Mouse (Mus musculus) gastrocnemius, adult 8-10 months (tissue): ENCODE measurements around the gene Zfand6. TPM values are rescaled to one million over a fixed set of nuclear protein-coding genes. Genes with fewer than 3 reads are reported as not detected.

ENCODE experiments used
- DNase-seq, 2 experiments: peaks; one replicate each; pipeline ENCODE4 v3.0.0; 2022; ENCODE audit warnings: low spot score in 2 of 2
- total RNA-seq, 4 experiments: library from RNA; stranded (reverse); gene quantifications; 2 replicates each; pipeline ENCODE4 v1.2.4; 2022

Zfand6 gene
- 100 to 1,000 TPM in 2 of 4 experiments, 10 to 100 TPM in 2; 96.9 to 121 (median 107) TPM for total RNA-seq

DNA sequence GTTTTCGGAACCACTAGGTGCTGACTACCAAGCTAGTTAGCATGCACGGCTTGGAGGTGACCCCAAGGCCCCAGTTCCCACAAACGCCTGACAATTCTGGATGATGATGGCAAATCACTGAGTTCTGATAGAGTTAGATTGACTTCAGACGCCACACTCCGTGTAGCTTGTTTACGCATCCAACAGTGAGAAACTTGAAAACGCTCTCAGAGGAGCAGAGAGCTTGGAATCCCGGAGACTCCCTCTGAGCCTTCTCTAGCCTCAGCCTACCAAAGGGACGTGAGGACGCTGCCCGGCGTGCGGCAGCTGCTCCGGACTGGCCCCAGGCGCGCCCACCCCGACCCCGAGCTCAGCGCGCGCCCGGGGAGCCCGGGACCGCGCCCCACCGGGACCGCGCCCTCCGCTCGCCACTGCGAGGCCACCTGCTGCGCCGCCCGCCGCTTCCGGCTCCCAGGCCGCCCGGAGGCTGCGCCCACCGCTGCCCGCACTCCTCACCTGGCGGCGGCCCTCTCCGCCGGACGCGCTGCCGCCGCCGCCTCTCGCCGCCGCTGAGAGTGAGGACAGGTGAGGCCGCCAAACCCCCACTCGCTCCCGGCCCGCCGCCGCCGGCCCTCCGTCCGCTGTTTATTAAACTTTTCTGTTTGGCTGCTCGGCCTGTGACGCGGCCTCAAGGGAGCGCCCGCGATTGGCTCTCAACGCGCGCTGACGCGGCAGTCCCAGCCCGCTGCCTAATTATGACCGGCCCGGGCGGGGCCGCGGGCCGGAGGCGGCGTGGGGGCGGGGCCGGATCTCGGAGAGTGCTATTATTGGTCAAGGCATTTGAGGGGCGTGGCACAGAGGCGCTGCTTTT is at the start of gene Zfand6:
Gene Zfand6, minus strand, starts transcription at position 709 of the 850 bp plus-strand sequence.
- peak; percentile 99 for DNase-seq

DNA sequence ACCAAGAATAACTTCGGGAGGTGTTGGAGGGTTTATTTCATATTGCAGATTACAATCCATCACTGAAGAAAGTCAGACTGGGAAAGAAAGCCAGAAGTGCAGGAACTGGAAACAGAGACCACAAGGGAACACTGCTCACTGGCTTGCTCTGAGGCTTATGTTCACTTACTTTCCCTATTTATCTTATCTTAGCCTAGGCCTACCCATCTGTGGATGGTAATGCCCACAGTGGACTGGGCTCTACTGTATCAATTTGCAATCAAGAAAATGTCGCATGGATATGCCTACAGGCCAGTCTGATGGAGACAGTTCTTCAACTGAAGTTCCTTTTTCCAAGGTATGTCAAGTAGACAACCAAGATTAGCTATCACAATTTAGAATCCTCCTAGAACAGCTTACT is 47.0 kb upstream of the Zfand6 start:
- no peak for DNase-seq

DNA sequence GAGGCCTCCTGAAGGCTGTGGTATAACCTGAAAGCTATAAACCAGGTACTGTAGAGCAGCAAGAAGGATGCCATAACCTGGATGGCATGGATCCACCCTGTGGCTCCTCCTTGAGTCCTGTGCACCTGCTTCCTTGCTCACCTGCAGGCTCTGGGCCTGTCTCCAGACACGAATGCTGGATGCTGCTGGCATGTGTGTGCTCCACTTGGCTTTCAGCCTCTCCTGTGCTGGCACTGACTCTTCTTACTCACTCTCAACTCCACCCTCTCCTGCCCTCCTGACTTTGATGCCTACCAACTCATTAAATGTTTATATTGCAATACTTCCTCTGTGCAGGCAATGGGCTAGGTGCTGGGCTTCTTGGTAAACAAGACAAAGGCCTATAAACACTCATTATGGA is 43.3 kb upstream of the Zfand6 start:
- no peak for DNase-seq

DNA sequence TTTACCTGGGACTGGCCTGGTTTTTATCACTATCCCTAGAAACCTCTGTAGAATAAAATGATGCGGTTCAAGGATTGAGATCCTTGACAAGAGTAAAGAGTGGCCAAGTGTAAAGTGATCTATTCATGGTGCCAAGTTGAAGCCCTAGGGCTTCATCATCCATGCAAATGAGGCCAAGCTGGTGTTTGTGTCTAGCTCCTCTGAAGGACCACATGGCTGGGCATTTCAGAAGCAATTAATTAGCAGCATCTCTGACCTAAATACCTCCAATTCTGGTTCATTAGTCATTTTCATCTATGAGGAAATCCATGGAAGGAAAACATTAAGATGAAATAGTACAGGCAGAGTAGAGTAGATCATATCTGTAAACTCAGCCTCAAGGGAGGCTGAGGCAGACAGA is 42.3 kb upstream of the Zfand6 start:
- DNase-seq: no peak

DNA sequence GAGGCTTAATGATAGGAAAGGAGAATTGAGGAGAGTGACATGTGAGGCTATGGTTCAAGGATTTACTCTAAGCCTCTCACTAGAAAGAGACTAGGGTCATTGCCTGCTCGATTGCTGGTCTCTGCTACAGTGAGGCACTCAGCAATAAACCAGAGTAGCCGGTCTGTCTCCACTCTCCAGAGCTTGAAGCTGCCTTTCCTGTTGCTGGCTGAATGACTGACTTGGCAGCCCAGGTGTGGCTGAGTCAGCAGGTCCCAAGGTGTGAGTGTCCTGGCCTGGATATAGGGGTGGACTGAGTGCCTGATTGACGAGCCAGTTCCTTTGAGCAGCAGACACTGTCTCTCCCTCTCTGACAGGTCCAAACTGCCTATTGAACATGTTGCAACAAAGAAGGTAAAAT is 41.3 kb upstream of the Zfand6 start:
- no peak for DNase-seq

DNA sequence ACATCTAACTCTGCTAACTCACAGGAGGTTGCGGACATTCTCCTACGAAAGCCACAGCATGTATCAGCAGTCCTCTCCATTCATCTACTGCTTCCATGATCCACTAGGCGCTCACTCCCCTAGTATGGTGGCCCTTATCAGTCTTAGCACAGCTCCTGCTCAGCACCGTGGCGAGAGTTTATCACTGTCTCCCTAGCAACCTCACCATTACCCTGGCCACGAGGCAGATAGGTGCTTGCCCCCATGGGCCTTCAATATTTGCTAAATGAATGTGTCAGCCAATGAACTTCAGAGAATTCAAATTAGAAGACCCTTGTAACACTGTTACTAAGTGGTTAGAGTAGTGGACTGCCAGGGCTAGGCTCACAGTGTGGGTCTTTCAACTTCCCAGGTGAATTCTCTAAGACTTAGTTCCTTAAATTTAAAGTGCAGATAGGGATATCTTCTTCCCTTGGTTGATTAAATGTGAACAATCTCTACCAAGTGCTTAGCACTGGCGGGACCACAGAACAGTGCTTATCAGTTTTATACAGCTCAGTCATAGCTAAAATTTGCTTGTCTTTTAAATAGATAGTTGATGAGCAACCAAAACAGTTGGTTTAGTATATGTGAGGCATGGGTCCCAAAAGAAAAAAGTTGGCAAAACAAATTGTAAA is 33.2 kb upstream of the Zfand6 start:
- DNase-seq: no peak

DNA sequence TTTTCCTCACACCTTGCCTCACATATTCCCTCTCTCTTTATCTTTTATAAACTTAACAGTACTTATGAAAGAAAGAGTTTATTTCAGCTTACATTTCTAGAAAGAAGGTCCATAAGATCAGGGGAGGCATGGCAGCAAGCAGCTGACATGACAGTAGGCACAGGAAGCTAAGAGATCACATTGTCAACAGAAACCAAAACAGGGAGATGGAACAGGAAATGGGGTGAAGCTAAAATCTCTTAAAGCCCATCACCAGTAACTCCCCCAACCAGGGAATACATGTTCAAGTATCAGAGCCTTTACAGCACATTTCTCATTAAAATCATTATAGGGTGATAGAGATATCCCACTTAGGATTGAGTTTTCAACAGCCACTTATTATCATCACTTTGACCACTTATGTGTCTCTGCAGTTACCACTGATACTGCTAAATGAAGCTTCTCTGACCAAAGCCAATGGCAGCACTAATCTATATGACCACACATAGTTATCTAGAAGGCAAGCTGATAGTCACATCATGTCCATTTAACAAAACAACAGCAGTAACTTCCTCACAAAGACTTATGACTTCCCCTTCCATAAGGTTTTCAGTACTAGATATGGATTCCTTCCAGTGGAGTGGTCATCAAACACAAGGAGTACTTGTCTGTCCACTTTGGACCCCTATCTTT is 20.7 kb upstream of the Zfand6 start:
- no peak for DNase-seq

DNA sequence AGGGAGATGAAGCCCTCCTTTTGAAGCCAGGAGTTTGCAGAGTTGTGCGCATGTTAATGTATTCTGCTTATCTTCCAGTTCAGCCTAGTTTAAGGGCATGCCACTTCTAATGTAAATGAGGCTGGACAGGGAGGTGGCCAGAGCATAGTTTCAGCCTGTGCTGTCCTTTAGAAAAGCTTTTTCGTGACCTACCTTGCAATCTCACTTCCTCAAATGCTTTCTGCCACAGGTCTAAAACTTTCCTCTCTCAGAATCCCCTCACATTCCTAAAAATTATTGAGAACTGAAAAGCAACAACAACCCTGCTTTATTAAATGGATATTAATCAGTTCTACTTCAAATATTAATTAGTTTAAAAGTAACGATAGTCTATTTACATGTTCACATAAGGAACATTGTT is 17.1 kb upstream of the Zfand6 start:
- no peak for DNase-seq

DNA sequence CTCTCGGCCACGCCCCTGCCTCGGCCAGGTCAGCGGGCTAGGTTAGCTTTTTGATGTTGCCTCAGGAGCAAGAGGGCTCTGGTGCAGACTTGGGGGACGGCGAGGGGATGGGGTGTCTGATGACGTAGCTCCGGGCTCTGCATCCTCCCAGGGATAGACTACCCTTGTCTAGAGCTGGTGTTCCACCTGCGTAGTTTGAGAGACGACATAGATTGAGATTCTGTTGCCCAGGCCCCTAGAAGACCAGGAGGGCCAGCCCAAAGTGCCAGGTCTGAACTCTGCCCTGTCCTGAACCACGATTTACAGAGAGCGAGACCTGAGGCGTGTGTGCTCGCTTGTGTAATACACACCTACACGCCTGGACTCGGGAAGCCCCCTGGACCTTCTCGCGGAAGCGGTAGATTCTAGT is 346 bp upstream of the Zfand6 start:
- no peak for DNase-seq

DNA sequence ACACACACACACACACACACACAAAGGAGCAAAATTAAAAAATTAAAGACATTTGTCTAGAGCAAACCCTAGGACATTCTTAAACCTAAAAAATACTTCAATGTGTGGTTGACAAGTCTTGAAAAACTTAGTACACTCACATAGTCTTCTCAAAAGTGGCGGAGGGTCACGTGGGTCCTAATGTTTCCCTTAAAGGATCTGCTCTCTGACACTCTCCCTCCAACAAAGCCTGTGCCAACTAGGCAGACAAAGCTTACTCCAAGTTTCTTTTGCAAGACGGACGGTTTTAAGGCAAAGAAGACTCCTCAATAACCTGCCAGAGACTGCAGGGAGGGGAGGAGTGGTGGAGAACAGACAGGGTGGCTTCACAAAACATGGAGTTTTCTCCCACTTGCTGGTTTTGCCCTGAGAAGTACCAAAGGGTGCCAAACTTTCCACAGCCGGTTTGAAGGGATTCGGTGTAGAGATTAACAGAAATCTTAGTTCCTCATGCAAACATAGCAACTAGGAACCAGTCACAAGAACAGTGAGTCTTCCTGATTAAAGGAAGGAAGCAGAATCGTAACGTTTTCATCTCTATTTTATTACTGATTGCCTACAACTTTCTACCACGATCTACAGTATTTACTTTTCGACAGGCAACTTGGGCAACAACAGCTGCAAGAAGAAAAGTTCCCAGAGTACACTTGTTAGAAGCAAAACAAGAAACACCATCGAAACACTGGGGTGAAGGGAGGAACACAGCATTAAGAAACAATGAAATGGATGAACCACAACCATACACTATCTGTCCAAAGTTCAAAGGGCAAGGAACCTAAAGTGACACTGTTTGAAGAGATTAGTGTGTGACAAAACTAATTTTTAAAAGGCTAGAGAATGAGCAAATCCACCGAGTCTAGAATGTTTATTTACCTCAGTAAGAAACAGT is 1.8 kb downstream of the Zfand6 start:
- no peak for DNase-seq

DNA sequence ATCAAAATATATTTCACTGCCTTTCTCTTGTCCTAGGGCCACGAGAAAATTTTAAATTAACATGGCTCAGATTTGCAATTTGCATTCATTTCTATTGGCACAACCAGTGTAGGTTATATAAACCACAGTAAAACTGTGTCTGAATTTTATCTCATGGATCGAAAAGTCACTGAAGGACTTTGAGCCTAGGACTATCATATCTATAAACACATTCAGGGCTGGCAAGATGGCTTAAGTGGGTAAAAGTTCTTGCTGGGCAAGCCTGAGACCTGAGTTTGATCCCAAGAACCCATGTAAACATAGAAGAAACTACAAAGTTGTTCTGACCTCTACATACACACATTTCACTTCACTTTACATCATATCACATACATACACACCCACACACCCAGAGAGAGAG is 3.4 kb downstream of the Zfand6 start:
- no peak for DNase-seq

DNA sequence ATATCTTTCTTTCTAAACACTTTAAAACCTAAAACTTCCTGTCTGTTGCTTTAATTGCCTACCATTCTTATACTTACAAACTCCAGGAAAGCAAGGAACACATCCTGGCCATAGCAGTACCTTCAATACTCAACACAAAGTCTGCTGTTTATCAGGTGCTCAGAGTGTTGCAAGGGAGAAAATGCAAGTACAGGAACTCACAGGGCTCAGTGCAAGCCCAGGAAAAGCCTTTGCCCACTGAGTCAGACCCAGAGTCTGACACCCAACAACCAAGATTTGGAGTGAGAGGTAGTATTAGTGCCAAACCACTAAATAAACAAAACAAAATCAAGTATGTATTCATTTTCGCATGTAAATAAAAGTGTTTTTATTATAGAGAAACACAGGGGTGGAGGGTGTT is 5.1 kb downstream of the Zfand6 start:
- DNase-seq: no peak

DNA sequence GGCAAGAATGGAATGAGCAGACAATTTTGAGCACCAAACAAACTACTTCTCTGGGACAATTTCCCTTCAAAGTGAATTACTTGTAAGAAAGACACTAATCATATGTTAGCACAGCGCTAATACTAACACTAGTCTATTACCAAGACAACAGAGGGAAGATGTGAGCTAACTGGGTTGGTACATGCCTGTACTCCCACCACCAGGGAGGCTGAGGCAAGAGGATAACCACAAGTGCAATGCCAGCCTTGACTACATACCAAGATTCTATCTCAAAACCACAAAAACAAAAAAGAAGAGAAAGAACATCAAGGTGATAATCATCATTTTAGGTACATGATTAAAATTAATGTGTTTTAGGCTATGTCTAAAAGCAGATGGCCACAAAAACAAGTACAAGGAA is 8.2 kb downstream of the Zfand6 start:
- no peak for DNase-seq

DNA sequence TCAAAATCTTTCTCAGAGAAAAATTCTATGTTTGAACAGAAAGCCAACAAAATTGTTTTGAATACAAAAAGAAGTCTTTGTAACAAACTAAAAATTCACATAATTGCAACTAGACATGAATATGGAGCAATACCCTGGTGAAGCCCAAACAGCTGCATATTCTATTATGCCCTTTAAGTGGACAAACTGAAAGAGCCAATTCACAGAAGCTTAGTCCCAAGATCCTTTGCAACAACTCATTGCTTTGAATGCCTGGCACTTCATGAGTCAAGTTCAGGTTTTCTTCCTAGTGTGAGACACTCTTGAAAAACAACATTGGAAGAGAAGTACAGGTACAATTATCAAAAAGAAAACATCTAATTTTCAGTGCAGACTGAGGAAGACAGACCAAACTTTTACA is 8.8 kb downstream of the Zfand6 start:
- DNase-seq: no peak

DNA sequence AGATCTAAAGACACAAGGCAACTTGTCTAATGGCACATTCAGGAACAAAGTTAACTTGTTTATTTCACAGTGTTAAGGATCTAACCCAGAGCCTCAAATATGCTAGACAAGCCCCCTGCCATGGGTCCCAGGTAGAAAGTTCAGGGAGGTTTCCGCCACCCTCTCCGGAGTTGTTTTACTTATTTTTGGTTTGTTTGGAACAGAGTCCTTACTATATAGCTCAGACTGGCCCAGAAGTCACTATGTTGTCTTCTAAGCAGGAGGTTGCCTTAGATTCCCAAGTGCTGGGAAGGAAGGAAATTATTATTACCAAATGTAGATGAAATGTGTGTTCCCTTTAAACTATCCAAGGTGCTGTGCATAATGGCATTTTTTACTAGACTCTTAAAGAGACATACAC is 9.7 kb downstream of the Zfand6 start:
- no peak for DNase-seq

DNA sequence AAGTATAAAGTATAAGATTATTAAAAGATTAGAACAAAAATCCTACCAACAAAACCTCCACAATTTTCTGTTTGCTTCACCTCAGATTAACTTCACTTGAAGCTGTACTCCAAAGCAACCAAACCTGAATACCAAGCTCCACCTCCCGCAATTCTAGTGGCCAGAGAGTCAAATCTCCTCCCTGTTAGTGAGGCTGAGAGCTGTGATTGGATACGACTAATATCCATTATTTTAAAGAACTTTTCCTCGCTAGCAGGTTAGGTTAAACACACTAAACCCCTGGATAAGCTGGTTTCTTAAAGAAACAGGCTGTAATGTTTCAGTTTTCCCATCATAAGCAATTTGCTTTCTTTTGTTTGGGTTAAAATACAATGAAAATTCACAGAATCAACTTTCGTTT is 10.5 kb downstream of the Zfand6 start:
- peak; percentile 47 to 53 for DNase-seq

DNA sequence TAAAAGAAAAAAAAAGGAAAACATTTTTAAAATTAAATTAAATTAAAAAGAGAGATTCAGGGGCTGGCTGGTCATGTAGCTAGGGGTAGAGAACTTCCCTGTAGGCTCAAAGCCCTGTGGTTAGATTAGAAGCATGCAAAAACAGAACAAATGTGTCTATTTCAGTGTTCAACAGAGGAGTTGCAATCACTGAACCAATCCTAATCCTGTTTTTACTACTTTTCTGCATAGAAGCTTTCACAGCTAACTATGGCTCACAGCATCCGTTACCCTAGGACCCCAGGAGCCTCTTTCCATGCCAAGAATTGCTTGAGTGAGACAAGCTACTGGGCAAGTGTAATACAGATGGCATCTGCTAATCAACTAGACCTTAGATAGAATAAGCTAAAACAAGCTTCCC is 16.7 kb downstream of the Zfand6 start:
- no peak for DNase-seq

DNA sequence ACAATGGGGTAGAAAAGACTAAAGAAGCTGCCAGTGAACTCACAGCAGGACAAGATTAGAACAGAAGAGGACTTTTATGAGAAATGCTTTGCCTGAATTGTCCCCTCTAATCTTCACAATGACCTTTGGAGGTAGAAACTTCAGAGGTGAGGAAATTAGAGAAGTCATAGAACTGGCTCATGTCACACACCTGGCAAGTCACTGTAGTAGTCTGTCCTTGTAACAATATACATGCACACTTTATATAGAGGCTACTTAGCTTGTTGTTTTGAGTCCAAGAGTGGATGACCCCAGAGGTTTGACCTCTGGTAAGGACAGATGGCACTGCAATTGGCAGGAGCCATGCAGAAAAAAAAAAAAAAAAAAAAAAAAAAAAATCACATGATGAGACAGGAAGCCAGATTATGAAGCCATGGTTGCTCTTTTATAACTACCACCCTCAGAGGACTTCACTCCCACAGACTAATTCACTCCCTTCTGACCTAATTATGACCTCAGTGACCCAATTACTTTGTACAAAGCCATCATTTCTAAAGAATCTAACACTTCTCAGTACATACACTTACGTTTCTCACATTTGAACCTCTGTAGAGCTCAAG is 20.1 kb downstream of the Zfand6 start:
- no peak for DNase-seq

DNA sequence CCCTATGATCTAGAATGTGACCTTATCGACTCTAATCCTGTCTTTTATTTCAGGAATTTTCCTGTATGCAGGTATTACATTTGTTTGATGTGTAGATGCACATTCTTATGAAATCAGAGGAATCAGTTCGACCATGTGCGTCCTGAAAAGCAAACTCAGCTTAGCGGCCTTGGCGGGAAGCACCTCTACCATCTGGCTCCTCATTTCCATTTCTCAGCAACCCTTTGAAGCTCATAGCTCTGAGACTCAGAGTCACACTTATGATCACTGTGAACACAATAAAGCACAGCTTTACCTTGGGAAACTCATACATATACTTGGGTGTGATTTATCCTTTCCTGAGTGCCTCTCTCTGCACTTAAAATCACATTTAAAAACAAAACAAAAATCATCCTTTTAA is 21.8 kb downstream of the Zfand6 start:
- no peak for DNase-seq

DNA sequence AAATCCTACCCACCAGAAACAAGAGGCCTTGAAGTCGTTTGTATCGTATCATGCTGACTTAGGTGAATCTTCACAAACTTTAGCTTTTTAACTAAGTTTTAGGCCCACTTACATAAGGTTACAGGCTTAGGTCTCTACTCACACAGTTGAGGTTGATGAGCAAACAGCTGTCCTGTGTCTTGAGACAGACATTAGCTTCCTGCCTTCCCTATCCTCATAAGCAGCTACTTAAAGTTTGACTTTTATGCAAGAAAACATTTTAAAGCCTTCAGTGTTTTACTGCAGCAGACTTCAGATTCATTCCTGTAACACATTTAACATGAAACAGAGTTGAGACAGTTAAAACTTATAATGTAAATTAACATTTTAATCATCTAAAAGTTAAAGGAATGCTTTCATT is 37.0 kb downstream of the Zfand6 start:
- no peak for DNase-seq

DNA sequence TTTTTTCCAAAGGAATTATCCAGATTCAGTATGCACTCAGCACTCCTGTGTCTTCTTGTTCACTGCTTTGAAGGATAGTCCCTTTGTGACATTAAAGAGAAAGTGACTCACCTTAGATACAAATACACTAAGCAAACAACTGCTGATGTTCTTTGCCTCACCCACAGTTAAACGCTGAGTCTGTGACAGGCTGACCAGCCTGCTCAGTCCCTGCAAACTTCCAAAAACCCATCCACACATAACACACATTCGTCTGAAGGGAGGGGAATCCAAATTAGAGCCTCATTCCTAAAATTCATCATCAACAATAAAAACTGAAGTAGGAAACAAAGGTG is 37.8 kb downstream of the Zfand6 start:
- DNase-seq: no peak
